Mouse (Mus musculus) fat pad, adult 2 months (tissue): ENCODE measurements around the gene Gimap4.
"Not testable (repeated sequence)": the region's sequence is repeated elsewhere in the genome, so short reads cannot be mapped to it uniquely, and the experiment has no call there.

Experiments
- DNase-seq: peaks from one replicate; pipeline ENCODE4 v3.0.0-alpha.2; 2011; ENCODE audit warnings: low read depth, low spot score; ENCODE audit errors: extremely low read depth

Gene Gimap4

DNA sequence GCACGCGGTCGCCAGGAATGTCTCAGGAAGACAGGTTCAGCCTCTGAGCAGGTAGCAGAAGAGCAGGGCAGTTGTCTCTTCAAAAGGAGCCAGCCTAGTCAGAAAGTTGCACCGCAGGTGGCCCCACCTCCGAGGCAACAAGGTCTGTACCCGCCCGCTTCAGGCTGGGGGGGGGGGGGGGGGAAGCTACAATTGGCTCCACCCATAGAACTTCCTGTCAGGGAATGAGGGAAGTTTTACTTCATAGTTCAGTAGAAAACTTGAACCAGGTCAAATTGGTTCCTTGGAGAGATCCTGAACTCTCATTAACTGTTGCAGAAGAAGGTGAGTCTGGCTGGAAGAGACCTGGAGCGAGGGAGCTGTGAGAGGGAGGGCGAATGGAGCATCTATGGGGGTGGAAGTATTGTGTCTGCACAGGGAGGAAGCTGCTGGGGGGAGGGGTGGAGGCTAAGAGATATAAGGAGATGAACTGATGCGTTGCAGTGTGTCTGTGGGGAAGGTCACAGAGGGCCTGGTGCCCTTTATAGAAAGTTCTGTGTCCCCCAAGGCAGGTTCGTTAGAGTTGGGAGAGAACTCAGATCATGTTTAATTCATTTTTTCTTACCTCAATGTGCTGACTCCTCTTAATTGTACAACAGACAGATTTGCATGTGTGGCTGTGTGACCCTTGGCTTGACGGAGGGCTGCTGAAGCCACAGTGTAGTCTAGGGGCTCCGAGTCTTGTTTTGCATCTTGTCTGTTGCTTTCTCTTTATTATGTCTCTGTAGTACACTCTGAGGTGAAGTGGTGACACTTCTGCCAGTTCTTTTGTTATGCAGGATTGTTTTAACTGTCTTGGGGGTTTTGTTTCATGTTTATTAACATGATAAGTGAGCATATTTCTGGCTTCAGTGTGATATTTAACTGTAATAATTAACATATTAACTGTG is 8.2 kb upstream of the Gimap4 start, which contains the start of gene Gimap9:
Gimap9 (plus strand) TSS at position 199 of the 929 bp plus-strand sequence.
- no peak for DNase-seq

DNA sequence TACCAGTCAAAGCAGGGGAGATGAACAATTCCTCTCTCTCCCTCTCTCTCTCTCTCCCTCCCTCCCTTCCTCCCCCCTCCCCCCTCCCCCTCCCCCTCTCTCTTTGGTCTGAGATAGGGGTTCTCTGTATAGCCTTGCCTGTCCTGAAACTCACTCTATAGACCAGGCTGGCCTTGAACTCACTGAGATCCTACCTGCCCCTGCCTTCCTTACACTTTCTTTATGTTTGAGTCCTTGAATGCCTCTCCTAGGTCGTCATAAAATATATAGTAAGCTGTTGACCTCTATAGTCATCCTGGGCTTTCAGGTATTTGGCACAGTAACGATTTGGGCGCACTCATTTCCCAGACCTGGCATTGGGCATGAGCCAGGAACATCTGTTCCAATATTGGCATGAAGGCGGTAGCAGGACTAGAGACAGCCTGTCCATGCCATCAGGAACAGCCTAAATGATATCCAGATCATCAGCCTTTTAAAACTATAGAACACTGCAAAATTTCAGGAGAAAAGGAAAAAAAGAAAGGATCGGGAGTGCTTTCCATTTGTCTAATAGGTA is 7.4 kb upstream of the Gimap4 start:
- no peak for DNase-seq

DNA sequence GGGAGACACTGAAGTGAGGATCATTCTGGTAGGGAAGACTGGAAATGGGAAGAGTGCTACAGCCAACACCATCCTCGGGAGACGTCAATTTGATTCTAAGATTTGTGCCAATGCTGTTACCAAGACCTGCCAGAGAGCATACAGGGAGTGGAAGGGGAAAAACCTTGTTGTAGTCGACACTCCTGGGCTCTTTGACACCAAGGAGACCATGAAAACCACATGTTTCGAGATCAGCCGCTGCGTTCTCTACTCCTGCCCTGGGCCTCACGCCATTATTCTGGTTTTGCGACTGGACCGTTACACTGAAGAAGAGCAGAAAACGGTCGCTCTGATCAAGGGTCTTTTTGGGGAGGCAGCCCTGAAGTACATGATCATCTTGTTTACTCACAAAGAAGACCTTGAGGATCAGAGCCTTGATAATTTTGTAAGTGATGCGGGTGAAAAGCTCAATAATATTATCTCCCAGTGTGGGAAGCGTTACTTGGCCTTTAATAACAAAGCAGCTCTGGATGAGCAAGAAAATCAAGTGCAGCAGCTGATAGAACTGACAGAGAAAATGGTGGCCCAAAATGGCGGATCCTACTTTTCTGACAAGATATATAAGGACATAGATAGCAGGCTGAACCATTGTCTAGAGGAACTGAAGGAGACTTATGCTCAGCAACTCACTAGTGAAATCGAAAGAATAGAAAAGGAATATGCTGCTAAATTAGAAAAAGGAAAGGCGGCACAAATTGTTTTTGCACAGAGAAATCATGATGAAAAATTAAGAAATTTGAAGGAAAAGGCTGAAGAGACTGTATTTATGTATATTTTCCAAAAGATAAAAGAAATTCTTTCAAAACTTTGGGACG is 6.6 kb upstream of the Gimap4 start:
- DNase-seq, result no peak

DNA sequence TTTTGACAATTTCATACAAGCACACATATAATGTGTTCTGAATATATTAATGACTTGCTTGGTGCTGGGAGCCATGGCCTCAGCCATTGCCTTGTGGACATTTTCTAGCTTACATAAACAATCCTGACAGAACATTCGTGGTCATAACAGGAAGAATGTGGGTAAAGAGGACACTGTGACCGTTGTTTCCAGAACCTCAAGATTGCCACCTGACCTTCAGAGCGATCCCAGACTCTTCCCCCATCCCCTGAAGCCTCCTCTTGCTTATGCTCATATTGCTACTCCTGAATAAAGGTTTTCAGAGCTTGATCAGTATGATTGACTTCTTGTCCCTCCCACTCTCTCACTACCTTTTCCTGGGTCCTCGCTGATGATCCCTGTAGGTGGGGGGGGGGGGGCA is 6.0 kb upstream of the Gimap4 start:
- no peak for DNase-seq

DNA sequence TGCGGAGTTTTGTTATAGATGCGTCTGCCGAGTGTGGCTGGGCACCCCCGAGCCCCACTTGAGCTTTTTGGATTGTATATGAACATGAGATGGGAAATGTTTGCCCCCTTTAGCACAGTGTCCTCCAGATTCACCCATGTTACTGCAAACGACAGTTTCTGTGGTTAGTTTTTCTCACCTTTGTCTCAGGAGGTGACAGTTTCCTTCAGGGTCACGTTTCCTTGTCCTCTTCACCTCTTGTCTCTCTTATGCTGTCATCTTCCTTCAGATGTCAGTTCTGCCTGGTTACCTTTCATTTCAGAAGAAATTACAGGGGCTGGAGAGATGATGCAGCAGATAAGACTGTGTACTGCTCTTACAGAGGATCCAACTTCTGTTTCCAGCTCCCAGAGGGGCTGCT is 4.6 kb upstream of the Gimap4 start:
- DNase-seq, result no peak

DNA sequence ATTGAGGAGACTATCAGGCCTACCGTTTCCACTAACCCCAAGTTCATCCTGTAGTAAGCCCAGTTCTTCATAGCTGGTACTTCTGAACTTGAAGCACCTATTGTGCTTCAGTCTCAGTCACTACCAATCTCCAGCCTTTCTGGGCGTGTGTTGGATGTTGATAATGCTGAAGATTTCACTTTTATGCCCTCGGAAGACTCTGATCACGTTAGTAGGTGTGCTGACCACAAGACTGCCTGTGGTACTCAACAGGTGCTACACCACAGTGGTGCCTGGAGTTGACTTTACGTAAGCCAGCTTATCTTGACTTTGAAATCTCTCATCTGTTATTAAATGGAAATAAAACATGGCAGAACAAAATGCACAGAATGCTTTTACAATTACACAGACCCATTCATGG is 3.9 kb upstream of the Gimap4 start:
- no peak for DNase-seq

GRCm38 (mm10) chr6:48681472-48682090 is 2.8 kb upstream of the Gimap4 start:
- DNase-seq, result no peak

GRCm38 (mm10) chr6:48682271-48682670 is 2.1 kb upstream of the Gimap4 start:
- no peak for DNase-seq

GRCm38 (mm10) chr6:48683263-48683821 is 1.0 kb upstream of the Gimap4 start:
- DNase-seq, result not testable (repeated sequence)

- no peak for DNase-seq
These were observed 457 bp downstream of the Gimap4 start for GRCm38 (mm10) chr6:48684806-48685205.

DNA sequence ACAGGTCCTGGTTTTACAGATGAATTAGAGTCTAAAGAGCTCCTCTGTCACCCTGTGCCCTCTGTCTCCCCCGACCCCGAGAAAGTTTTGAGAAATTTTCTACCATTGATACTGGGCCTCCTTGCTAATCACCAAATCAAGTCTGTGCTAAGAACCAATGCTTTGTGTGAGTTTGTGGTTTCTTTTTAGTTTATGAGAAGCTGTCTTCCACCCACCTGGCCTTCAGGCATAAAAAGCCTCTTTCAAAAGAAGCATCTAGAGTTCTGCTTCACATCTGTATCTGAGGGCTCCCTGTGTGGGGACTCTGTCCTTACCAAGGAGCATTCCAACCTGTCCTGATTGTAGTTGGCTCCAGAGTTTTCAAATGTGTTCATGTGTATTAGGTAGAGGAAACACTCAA is 902 bp downstream of the Gimap4 start:
- no peak for DNase-seq

DNA sequence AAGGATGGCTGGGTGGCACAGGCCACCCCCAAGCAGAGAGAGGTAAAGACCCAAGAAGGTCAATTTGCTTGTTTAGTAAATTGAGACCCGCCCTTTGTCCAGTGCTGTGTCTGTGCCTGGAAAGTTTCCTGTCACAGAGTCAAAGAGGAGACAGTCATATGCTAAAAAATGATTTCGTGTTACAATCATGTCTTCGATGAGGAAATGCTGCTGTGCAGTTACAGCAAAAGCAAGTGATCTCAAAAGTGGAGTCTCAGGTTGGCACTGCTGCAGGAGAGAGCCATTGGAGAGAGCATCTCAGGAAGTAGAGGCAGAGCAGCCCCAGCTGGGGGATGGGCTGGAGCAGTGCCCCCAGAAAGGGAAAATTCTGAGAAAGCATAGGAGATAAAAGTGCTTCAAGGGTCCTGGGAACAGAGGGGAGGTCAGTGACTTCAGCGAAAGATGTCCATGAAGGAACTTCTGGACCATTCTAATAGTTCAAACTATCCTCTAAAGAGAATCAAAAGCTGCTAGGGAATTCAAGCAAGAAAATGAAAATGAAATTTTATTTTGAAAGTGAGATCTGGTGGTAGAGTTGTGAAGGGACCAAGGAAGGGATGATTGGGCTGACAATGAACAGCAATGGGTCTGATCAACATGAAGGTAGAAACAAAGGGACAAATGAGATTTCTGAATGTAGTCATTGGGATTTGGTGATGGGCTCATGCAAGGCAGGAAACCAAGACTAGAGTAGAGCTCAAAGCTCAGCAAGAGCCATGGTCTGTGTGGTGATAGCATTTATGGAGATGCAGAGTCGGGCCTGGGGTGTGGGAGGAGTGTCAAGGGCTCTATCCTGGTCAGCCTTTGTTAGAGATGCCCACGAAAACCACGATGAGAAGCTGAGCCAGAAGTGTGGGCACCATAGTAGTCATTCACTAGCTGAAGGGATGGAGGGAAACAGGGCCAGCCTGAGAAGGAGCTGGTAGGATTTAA is 1.6 kb downstream of the Gimap4 start:
- no peak for DNase-seq

DNA sequence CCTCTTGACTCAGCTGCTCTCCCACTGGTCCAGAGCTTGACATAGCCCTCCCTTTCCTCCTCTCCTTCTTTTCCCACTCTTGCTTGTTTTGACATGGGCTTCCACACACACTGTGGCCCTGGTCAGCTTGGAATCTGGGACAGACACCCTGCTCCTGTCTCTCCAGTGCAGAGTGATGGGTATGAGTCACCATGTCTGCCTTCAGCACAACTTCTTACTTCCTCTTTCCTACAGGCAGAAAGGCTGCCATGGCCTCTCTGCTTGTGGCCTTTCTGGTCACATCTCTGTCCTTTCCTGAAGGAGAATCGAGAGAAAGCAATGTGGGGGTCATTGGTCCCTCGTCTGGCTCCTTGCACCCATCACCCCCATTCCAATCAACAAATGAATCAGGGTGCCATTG is 2.7 kb downstream of the Gimap4 start:
- DNase-seq, result no peak

- DNase-seq, result no peak
These were observed 5.0 kb downstream of the Gimap4 start for GRCm38 (mm10) chr6:48689320-48689719.

DNA sequence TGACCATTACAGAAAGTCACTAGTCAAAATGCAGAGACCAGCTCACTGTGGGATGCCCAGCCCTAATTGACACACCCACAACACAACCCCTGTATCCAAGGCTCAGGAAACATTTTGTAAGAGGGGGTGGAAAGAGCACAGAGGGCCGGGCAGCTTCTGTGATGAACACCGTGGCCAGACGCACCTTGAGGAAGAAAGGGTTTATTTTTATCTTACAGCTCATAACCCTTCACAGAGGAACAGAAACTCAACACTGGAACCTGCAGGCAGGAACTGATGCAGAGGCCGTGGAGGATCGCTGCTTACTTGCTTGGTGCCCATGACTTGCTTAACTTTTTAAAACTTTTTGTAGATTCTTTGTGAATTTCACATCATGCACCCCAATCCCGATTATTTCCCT is 8.6 kb downstream of the Gimap4 start:
- DNase-seq, result no peak

DNA sequence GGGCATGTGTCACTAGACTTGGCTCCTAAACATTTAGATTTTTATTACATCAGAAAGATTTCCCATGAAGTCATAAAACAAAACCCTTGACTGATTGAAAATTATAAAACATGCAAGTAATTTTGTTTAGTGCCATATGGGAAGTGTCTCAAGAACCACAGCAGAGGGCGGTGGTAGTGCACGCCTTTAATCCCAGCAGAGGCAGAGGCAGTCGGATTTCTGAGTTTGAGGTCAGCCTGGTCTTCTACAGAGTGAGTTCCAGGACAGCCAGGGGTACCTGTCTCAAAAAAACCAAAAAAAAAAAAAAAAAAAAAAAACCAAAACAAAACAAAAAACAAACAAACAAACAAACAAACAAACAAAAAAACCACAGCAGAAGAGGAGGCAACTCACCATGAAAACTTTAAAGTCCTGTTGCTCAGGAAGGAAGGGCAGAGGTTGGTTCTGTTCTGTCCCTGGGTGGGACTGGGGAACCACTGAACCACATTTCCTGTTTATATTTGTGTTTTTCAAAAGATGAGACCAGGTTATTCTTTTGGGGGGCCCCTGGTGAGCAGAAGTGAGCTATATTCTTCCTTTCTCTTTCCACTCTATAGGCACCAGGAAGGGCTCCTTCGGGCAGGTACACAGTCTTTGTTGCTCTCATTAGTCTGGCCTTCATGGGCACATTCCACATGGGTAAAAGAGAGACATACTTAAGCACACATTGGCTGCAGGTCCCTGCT is 12.6 kb downstream of the Gimap4 start:
- DNase-seq, result no peak

- no peak for DNase-seq
These were observed 13.2 kb downstream of the Gimap4 start for GRCm38 (mm10) chr6:48697555-48697930.

- DNase-seq, result no peak
These were observed 13.9 kb downstream of the Gimap4 start for GRCm38 (mm10) chr6:48698066-48698856.
